Mouse (Mus musculus): ENCODE data around the gene Ttc39b. TPM values are rescaled to one million over a fixed set of nuclear protein-coding genes. Genes with fewer than 3 reads are reported as not detected.

Ttc39b gene
- polyA plus RNA-seq, 1 experiment from 2014 or later: 1.9 TPM

DNA sequence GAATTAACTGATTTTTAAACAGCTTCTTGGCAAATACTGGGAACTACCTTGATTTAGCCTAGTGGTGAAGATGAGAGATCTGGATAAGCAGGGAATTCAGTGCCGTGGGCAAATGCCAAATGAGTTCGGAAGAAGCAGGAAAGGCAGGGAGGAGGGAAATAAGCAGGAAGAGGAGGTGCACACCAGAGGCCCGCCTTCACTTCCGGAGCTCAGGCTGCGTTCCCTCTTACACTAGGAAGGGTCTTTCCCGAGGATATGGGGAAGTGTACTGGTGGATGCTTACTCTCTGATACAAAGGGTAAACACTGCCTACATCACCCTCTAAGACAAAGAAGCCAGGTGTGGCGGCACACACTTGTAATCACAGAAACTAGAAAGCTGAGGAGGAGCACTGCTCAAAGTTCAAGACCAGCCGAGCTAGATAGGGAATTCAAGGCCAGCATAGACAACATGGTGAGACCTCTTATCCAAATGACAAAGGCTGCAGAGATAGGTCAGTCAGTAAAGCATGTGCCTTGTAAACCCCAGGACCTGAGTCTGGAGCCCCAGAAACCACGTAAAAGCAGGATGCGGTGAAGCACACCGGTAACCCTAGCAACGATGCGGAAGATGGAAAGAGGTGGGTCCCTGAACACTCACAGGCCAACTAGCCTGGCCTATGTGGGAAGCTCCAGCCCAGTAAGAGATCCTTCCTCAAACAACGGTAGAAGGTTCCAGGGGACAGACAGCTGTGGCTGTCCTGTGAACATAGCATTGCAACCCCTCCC, 57.9 kb downstream of the Ttc39b start:
- no peak for ATAC-seq (ENCODE audit: low FRiP score, low read depth)
- no peaks in the 10 kb centered on the region for H3K27me3 ChIP-seq
- H3K4me2 ChIP-seq (replicated peaks): no peak overlapping the region
- no peak overlapping the region for H3K9ac ChIP-seq
- no peaks in the 10 kb centered on the region for H3K36me3 ChIP-seq
- no peak overlapping the region for H3K27ac ChIP-seq
- H3K4me3 ChIP-seq: no peak overlapping the region
- 76% methylated on average over 14 of the region's 14 CpGs for WGBS
- H3K9me3 ChIP-seq: no peaks in the 10 kb centered on the region
- peaks cover 5% of the 10 kb centered on the region; the same call in 1 of the 2 replicates for H3K4me1 ChIP-seq

DNA sequence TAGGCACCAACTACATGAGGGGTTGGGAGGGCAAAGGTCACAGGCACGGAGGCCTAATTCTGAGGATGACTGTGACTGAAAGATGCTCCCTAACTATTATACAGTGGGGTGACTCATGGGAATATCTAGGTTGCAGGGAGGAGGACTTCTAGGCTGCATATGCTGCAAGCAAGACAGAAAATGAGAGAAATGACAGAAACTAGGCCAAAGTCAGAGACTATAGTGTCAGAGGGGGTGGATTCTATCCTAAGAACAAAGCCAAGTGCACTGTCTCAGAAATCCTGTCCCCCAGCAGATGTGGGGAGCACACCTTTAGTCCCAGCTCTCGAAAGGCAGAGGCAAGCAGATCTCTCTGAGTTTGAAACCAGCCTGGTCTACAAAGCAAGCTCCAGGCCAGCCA, 59.2 kb downstream of the Ttc39b start:
- Histone ChIP-seq H3K36me3 (no peaks in the 10 kb centered on the region), H3K4me1 (peaks cover 5% of the 10 kb centered on the region; the same call in 1 of the 2 replicates), H3K4me3 (no peak overlapping the region), H3K27me3 (no peaks in the 10 kb centered on the region), H3K4me2 (replicated peaks) (no peak overlapping the region), H3K9me3 (no peaks in the 10 kb centered on the region), H3K27ac (no peak overlapping the region), H3K9ac (no peak overlapping the region)
- no peak for ATAC-seq (ENCODE audit: low FRiP score, low read depth)
- 93% methylated on average over 2 of the region's 2 CpGs for WGBS

DNA sequence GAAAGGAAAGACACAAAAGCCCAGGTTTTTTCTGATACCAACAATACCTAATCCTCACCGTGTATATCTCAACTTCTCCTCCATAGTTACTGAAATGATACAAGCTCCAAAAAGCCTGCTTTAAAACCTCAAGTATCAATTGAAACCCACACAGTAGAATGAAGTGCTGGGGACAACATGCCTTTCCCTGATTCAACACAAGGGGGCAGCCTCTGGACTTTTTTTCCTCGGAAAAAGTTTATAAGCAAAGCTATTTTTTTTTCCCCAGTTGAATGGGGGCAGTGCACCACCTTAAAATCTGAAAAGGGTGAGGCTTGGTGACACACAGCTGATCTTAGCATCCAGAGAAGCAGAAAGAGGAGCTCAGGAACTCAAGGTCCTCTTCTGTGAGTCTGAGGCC, 62.1 kb downstream of the Ttc39b start:
- H3K36me3 ChIP-seq: no peaks in the 10 kb centered on the region
- no peaks in the 10 kb centered on the region for H3K9me3 ChIP-seq
- no peak overlapping the region for H3K9ac ChIP-seq
- 12% methylated on average over 2 of the region's 2 CpGs for WGBS
- no peaks in the 10 kb centered on the region for H3K27me3 ChIP-seq
- no peaks in the 10 kb centered on the region for H3K4me1 ChIP-seq
- H3K4me2 ChIP-seq (replicated peaks): no peak overlapping the region
- no peak overlapping the region for H3K4me3 ChIP-seq
- H3K27ac ChIP-seq: no peak overlapping the region
- no peak for ATAC-seq (ENCODE audit: low FRiP score, low read depth)

DNA sequence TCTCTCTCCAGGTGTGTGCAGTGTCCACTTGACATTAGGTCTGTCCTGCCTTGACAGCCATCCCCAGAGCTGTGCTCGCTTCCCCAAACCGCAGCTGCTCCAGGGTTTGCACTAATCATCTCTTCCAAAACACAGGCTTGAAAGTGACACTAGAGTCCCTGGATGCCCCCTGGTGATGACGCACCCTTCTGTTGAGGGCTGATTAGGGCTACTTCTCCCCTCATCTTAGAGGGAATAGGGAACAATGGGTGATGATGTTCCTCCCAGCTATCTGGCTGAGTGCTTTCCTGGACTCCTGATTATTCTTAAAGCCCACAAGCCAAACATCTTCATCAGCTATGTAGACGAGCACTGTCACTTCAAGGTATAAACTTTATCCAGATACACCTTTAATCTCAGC, 64.4 kb downstream of the Ttc39b start:
- Histone ChIP-seq H3K4me3 (no peak overlapping the region), H3K4me2 (replicated peaks) (no peak overlapping the region), H3K27ac (no peak overlapping the region), H3K9me3 (no peaks in the 10 kb centered on the region), H3K9ac (no peak overlapping the region), H3K36me3 (no peaks in the 10 kb centered on the region), H3K4me1 (no peaks in the 10 kb centered on the region; the same call in 1 of the 2 replicates), H3K27me3 (no peaks in the 10 kb centered on the region)
- WGBS: 84% methylated on average over 4 of the region's 4 CpGs
- ATAC-seq (ENCODE audit: low FRiP score, low read depth): no peak

- H3K36me3 ChIP-seq: no peaks in the 10 kb centered on the region
Observed at GRCm38 (mm10) chr4:83258273-83258672, 65.8 kb downstream of the Ttc39b start.

GRCm38 (mm10) chr4:83257279-83258260, 66.5 kb downstream of the Ttc39b start:
- no peak for ATAC-seq (ENCODE audit: low FRiP score, low read depth)
- Histone ChIP-seq H3K9me3 (no peaks in the 10 kb centered on the region), H3K27me3 (no peaks in the 10 kb centered on the region), H3K9ac (no peak overlapping the region), H3K36me3 (no peaks in the 10 kb centered on the region), H3K4me1 (no peaks in the 10 kb centered on the region; the same call in 1 of the 2 replicates), H3K4me2 (replicated peaks) (no peak overlapping the region), H3K27ac (no peak overlapping the region), H3K4me3 (no peak overlapping the region)
- 67% methylated on average over 17 of the region's 17 CpGs for WGBS

More at GRCm38 (mm10) chr4:83258273-83258672, 65.8 kb downstream of the Ttc39b start:
- no peak overlapping the region for H3K27ac ChIP-seq
- no peak overlapping the region for H3K4me2 ChIP-seq (replicated peaks)
- WGBS: 84% methylated on average over 3 of the region's 3 CpGs
- no peaks in the 10 kb centered on the region for H3K27me3 ChIP-seq
- H3K9me3 ChIP-seq: no peaks in the 10 kb centered on the region
- no peak overlapping the region for H3K4me3 ChIP-seq
- no peak overlapping the region for H3K9ac ChIP-seq
- ATAC-seq (ENCODE audit: low FRiP score, low read depth): no peak
- no peaks in the 10 kb centered on the region; the same call in 1 of the 2 replicates for H3K4me1 ChIP-seq

DNA sequence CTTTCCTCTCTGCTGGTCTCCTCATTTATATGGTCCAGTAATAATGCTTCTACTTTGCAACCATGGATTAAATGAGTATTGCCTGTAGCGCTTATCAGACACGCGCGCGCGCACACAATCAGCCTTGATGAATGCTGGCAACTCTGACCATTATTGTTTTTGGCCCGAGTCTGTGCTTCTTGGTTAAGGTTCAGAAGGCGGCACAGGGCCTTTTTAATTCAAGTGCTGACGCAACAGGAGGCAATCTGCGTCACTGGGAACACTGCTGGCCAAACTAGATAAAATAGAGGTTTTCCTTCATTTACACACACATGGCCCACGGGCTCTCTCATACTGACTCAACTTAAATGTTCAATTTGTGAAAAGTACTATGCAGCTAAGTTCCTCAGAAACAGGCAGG, 67.3 kb downstream of the Ttc39b start:
- no peaks in the 10 kb centered on the region for H3K27me3 ChIP-seq
- H3K9me3 ChIP-seq: no peaks in the 10 kb centered on the region
- no peak overlapping the region for H3K4me3 ChIP-seq
- H3K36me3 ChIP-seq: no peaks in the 10 kb centered on the region
- H3K27ac ChIP-seq: no peak overlapping the region
- H3K4me2 ChIP-seq (replicated peaks): no peak overlapping the region
- WGBS: 90% methylated on average over 11 of the region's 11 CpGs
- no peak overlapping the region for H3K9ac ChIP-seq
- no peak for ATAC-seq (ENCODE audit: low FRiP score, low read depth)
- H3K4me1 ChIP-seq: no peaks in the 10 kb centered on the region; the same call in 1 of the 2 replicates

- Histone ChIP-seq H3K27ac (no peak overlapping the region), H3K4me2 (replicated peaks) (no peak overlapping the region), H3K9ac (no peak overlapping the region), H3K9me3 (no peaks in the 10 kb centered on the region), H3K36me3 (no peaks in the 10 kb centered on the region), H3K4me1 (no peaks in the 10 kb centered on the region; the same call in 1 of the 2 replicates), H3K4me3 (no peak overlapping the region), H3K27me3 (no peaks in the 10 kb centered on the region)
- no peak for ATAC-seq (ENCODE audit: low FRiP score, low read depth)
- 90% methylated on average over 10 of the region's 10 CpGs for whole genome bisulfite sequencing
Observed at GRCm38 (mm10) chr4:83254941-83255340, 69.1 kb downstream of the Ttc39b start.

DNA sequence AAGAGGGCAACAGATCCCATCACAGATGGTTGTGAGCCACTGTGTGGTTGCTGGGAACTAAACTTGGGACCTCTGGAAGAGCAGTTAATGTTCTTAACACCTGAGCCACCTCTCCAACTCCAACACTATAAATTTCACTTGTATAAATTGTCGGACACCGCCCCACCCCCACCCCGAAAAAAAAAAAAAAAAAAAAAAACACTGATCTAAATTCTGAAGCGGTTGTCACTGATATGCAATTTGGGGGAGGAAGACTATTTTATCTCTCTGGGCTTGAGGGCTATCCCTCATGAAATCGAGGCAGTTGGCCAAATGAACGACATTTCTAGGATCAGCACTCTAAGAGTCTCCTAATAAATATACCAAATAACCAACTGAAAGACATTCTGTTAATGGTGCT, 70.4 kb downstream of the Ttc39b start:
- H3K27me3 ChIP-seq: no peaks in the 10 kb centered on the region
- no peak for ATAC-seq (ENCODE audit: low FRiP score, low read depth)
- no peaks in the 10 kb centered on the region; the same call in 1 of the 2 replicates for H3K4me1 ChIP-seq
- H3K4me3 ChIP-seq: no peak overlapping the region
- H3K9ac ChIP-seq: no peak overlapping the region
- H3K27ac ChIP-seq: no peak overlapping the region
- H3K9me3 ChIP-seq: no peaks in the 10 kb centered on the region
- no peaks in the 10 kb centered on the region for H3K36me3 ChIP-seq
- no peak overlapping the region for H3K4me2 ChIP-seq (replicated peaks)
- WGBS: 90% methylated on average over 6 of the region's 6 CpGs

- Histone ChIP-seq H3K36me3 (peaks cover 3% of the 10 kb centered on the region; the same call in 1 of the 2 replicates), H3K4me1 (0 out of 2 replicates have a peak, but pooled peaks cover 4% of the 10 kb centered on the region), H3K9ac (no peak overlapping the region), H3K27me3 (no peaks in the 10 kb centered on the region), H3K4me2 (replicated peaks) (no peak overlapping the region), H3K9me3 (no peaks in the 10 kb centered on the region), H3K4me3 (no peak overlapping the region), H3K27ac (no peak overlapping the region)
- ATAC-seq (ENCODE audit: low FRiP score, low read depth): no peak
- 91% methylated on average over 10 of the region's 10 CpGs for WGBS
Observed at GRCm38 (mm10) chr4:83243706-83244105, 80.3 kb downstream of the Ttc39b start.

- Histone ChIP-seq H3K36me3 (peaks cover 2% of the 10 kb centered on the region; the same call in 1 of the 2 replicates), H3K4me3 (no peak overlapping the region), H3K4me1 (peaks cover 4% of the 10 kb centered on the region; the same call in 1 of the 2 replicates), H3K9ac (no peak overlapping the region), H3K27me3 (no peaks in the 10 kb centered on the region), H3K9me3 (no peaks in the 10 kb centered on the region), H3K27ac (no peak overlapping the region), H3K4me2 (replicated peaks) (no peak overlapping the region)
- WGBS: 58% methylated on average over 5 of the region's 5 CpGs
- no peak for ATAC-seq (ENCODE audit: low FRiP score, low read depth)
Observed at GRCm38 (mm10) chr4:83241630-83242029, 82.4 kb downstream of the Ttc39b start.

- WGBS: 44% methylated on average over 5 of the region's 5 CpGs
- no peaks in the 10 kb centered on the region for H3K36me3 ChIP-seq
Observed at GRCm38 (mm10) chr4:83237656-83238055, 86.4 kb downstream of the Ttc39b start.

More at GRCm38 (mm10) chr4:83237656-83238055, 86.4 kb downstream of the Ttc39b start:
- Histone ChIP-seq H3K27ac (no peak overlapping the region), H3K27me3 (no peaks in the 10 kb centered on the region), H3K9me3 (no peaks in the 10 kb centered on the region), H3K4me3 (no peak overlapping the region), H3K9ac (no peak overlapping the region), H3K4me2 (replicated peaks) (no peak overlapping the region), H3K4me1 (peaks cover 25% of the 10 kb centered on the region)
- ATAC-seq (ENCODE audit: low FRiP score, low read depth): no peak
